24 mouse cellular contexts compared by ENCODE assay signal in the genomic region with DNA sequence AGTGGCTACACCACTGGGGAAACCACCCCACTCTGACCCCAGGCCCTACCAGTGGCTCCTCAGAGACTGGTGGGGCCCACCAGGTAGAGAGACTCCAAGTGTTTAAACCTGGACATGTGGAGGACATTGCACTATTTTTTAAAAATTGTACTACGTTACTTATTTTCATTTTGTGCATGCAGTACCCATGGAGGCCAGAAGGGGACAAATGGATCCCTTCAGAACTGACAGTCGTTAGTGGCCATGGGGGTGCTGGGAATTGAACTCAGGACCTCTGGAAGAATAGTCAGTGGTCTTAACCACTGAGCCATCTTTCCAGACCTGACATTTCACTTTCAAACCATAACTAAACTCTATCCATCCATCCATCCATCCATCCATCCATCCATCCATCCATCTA.
A peak's percentile ranks its signal among the peaks of the same experiment; 100 is the strongest.
DNase-seq lines count a peak whose midpoint lies in the region; ATAC-seq and TF ChIP-seq lines count a peak whose summit lies in the region.
"Had no signal": no experiment of that assay in that cellular context is flagged by ENCODE, and none has a peak within 500 bp of the region (broad histone marks: within the 10 kb centered on the region; RNA-seq: fewer than 3 reads in every experiment).

No protein-coding gene starts in this region.

- no peak for ATAC-seq in forebrain, postnatal 0 days
- ATAC-seq in forebrain, embryonic 11.5 days (replicated peaks; ENCODE audit: low FRiP score) = no peak
- no peak for ATAC-seq in intestine, postnatal 0 days
- no peak for ATAC-seq in intestine, embryonic 15.5 days
- no peak for ATAC-seq in lung, postnatal 0 days
- ATAC-seq: activated CD4-positive, CD25-positive, alpha-beta regulatory T cell, adult 4 months; CD4-positive, CD25-positive, alpha-beta regulatory T cell, adult 4 months; forebrain, embryonic 13.5 days; Patski had no signal

- H3K4me3 ChIP-seq in forebrain, postnatal 0 days (ENCODE audit: low read depth, low read length) = no peak overlapping the region
- H3K4me3 ChIP-seq in forebrain, embryonic 11.5 days (ENCODE audit: low read depth, low read length) = no peak overlapping the region
- no peak overlapping the region for H3K4me3 ChIP-seq in intestine, postnatal 0 days (ENCODE audit: low read depth, low read length)
- H3K4me3 ChIP-seq in intestine, embryonic 15.5 days (replicated peaks) = no peak overlapping the region
- no peak overlapping the region for H3K4me3 ChIP-seq in lung, postnatal 0 days (ENCODE audit: low read depth, low read length)
- H3K4me3 ChIP-seq in thymus, adult 2 months (ENCODE audit: control insufficient read depth, insufficient read depth, low read length) = no peak overlapping the region
- H3K4me3 ChIP-seq: embryonic facial prominence, embryonic 13.5 days; forebrain, embryonic 13.5 days; heart, embryonic 15.5 days; hindbrain, embryonic 10.5 days; hindbrain, embryonic 15.5 days had no signal

- no peak overlapping the region for H3K9ac ChIP-seq in forebrain, postnatal 0 days
- no peak overlapping the region for H3K9ac ChIP-seq in forebrain, embryonic 11.5 days (ENCODE audit: low read length)
- no peak overlapping the region for H3K9ac ChIP-seq in intestine, postnatal 0 days (ENCODE audit: low read depth, low read length)
- no peak overlapping the region for H3K9ac ChIP-seq in intestine, embryonic 15.5 days
- H3K9ac ChIP-seq in lung, postnatal 0 days (replicated peaks; ENCODE audit: low read depth) = no peak overlapping the region
- H3K9ac ChIP-seq: embryonic facial prominence, embryonic 13.5 days; forebrain, embryonic 13.5 days; heart, embryonic 15.5 days; hindbrain, embryonic 15.5 days had no signal

- H3K4me2 ChIP-seq in forebrain, postnatal 0 days (ENCODE audit: low read depth) = no peak overlapping the region
- H3K4me2 ChIP-seq in forebrain, embryonic 11.5 days (ENCODE audit: low read depth, low read length, severe bottlenecking) = no peak overlapping the region
- no peak overlapping the region for H3K4me2 ChIP-seq in intestine, postnatal 0 days (replicated peaks; ENCODE audit: low read depth)
- no peak overlapping the region for H3K4me2 ChIP-seq in intestine, embryonic 15.5 days (replicated peaks)
- H3K4me2 ChIP-seq in lung, postnatal 0 days (replicated peaks; ENCODE audit: low read depth, low read length) = no peak overlapping the region
- H3K4me2 ChIP-seq: embryonic facial prominence, embryonic 13.5 days; forebrain, embryonic 13.5 days; heart, embryonic 11.5 days; heart, embryonic 15.5 days; hindbrain, embryonic 15.5 days had no signal

- TF ChIP-seq EP300 in lung, postnatal 0 days (IDR thresholded peaks at IDR 0.05) = no peak

- H3K4me1 ChIP-seq in forebrain, postnatal 0 days (ENCODE audit: insufficient read depth) = no peaks in the 10 kb centered on the region; the same call in 1 of the 2 replicates
- H3K4me1 ChIP-seq in forebrain, embryonic 11.5 days (replicated peaks; ENCODE audit: control insufficient read depth, insufficient read depth, low read length) = no peaks in the 10 kb centered on the region
- no peaks in the 10 kb centered on the region for H3K4me1 ChIP-seq in intestine, postnatal 0 days (replicated peaks; ENCODE audit: control insufficient read depth, insufficient read depth, low read length)
- H3K4me1 ChIP-seq in intestine, embryonic 15.5 days (replicated peaks) = peaks cover 3% of the 10 kb centered on the region; the same call in 1 of the 2 replicates
- H3K4me1 ChIP-seq in lung, postnatal 0 days (ENCODE audit: insufficient read depth, low read depth, low read length) = peaks cover 4% of the 10 kb centered on the region; the same call in 1 of the 2 replicates
- H3K4me1 ChIP-seq in thymus, adult 2 months (replicated peaks; ENCODE audit: control insufficient read depth, insufficient read depth, low read length) = 0 out of 2 replicates have a peak, but pooled peaks cover 3% of the 10 kb centered on the region

- H3K9me3 ChIP-seq in forebrain, postnatal 0 days (ENCODE audit: low read length) = no peaks in the 10 kb centered on the region
- no peaks in the 10 kb centered on the region for H3K9me3 ChIP-seq in forebrain, embryonic 11.5 days (ENCODE audit: control insufficient read depth, low read length)
- H3K9me3 ChIP-seq in intestine, postnatal 0 days (ENCODE audit: control insufficient read depth) = no peaks in the 10 kb centered on the region
- H3K9me3 ChIP-seq in intestine, embryonic 15.5 days = no peaks in the 10 kb centered on the region
- no peaks in the 10 kb centered on the region for H3K9me3 ChIP-seq in lung, postnatal 0 days (ENCODE audit: low read length)
- H3K9me3 ChIP-seq: embryonic facial prominence, embryonic 13.5 days; forebrain, embryonic 13.5 days; heart, embryonic 15.5 days; hindbrain, embryonic 10.5 days; hindbrain, embryonic 15.5 days had no signal

- 92% methylated on average over 2 of the region's 2 CpGs for WGBS in forebrain, postnatal 0 days
- WGBS in forebrain, embryonic 11.5 days = 90% methylated on average over 2 of the region's 2 CpGs
- WGBS in intestine, postnatal 0 days = 89% methylated on average over 2 of the region's 2 CpGs
- 92% methylated on average over 2 of the region's 2 CpGs for WGBS in intestine, embryonic 15.5 days
- WGBS in lung, postnatal 0 days = 90% methylated on average over 2 of the region's 2 CpGs
- WGBS in thymus, adult 2 months = 93% methylated on average over 2 of the region's 2 CpGs

- no peak overlapping the region for H3K27ac ChIP-seq in forebrain, postnatal 0 days (ENCODE audit: low read depth, low read length)
- H3K27ac ChIP-seq in forebrain, embryonic 11.5 days (ENCODE audit: low read depth, low read length) = no peak overlapping the region
- H3K27ac ChIP-seq in intestine, postnatal 0 days (ENCODE audit: low read depth, low read length) = no peak overlapping the region
- no peak overlapping the region for H3K27ac ChIP-seq in intestine, embryonic 15.5 days
- no peak overlapping the region for H3K27ac ChIP-seq in lung, postnatal 0 days (ENCODE audit: low read length)
- H3K27ac ChIP-seq in thymus, adult 2 months (ENCODE audit: control insufficient read depth, insufficient read depth, low read length) = no peak overlapping the region
- H3K27ac ChIP-seq: embryonic facial prominence, embryonic 13.5 days; forebrain, embryonic 13.5 days; heart, embryonic 15.5 days; hindbrain, embryonic 10.5 days; hindbrain, embryonic 15.5 days had no signal

- no peaks in the 10 kb centered on the region for H3K27me3 ChIP-seq in forebrain, postnatal 0 days (ENCODE audit: insufficient read depth, low read length)
- no peaks in the 10 kb centered on the region for H3K27me3 ChIP-seq in forebrain, embryonic 11.5 days (ENCODE audit: control insufficient read depth, insufficient read depth, low read length)
- H3K27me3 ChIP-seq in intestine, postnatal 0 days (replicated peaks; ENCODE audit: control insufficient read depth, insufficient read depth, low read length) = no peaks in the 10 kb centered on the region
- no peaks in the 10 kb centered on the region for H3K27me3 ChIP-seq in intestine, embryonic 15.5 days (replicated peaks)
- H3K27me3 ChIP-seq in lung, postnatal 0 days (replicated peaks; ENCODE audit: insufficient read depth, low read length) = no peaks in the 10 kb centered on the region
- no peaks in the 10 kb centered on the region for H3K27me3 ChIP-seq in thymus, adult 2 months (ENCODE audit: control insufficient read depth, insufficient read depth, low read length)
- H3K27me3 ChIP-seq: embryonic facial prominence, embryonic 13.5 days; forebrain, embryonic 13.5 days; heart, embryonic 15.5 days; hindbrain, embryonic 15.5 days; Patski had no signal

- no peak for TF ChIP-seq POLR2A in thymus, adult 2 months (IDR thresholded peaks at IDR 0.05; ENCODE audit: control insufficient read depth, extremely low read depth, insufficient read depth, low read length, poor library complexity)

- 0 out of 2 replicates have a peak, but pooled peaks have one; percentile 14 for TF ChIP-seq CTCF in forebrain, postnatal 0 days (IDR thresholded peaks at IDR 0.05; ENCODE audit: low read depth)
- TF ChIP-seq CTCF in intestine, postnatal 0 days (IDR thresholded peaks at IDR 0.05; ENCODE audit: low read depth) = peak; percentile 16; the same call in 1 of the 2 replicates
- TF ChIP-seq CTCF in lung, postnatal 0 days (IDR thresholded peaks at IDR 0.05) = peak; percentile 9; the same call in 1 of the 2 replicates
- no peak for TF ChIP-seq CTCF in thymus, adult 2 months (IDR thresholded peaks at IDR 0.05; ENCODE audit: borderline replicate concordance, control insufficient read depth, extremely low read depth, insufficient read depth, low read length, poor library complexity)

- DNase-seq in forebrain, postnatal 0 days = no peak
- DNase-seq in forebrain, embryonic 11.5 days (ENCODE audit: low spot score) = no peak
- DNase-seq in lung, postnatal 0 days (ENCODE audit: low spot score) = no peak
- no peak for DNase-seq in lung, postnatal 36 days
- DNase-seq in thymus, adult 2 months = no peak
- DNase-seq: adrenal gland, postnatal 14 days; B cell, adult 2 months; cerebellum, adult 18-20 months; cerebellum, adult 9-11 months; cerebellum, postnatal 36 days; gastrocnemius, postnatal 10 days; heart, adult 18-20 months; heart, postnatal 14 days had no signal

- H3K36me3 ChIP-seq in forebrain, postnatal 0 days (ENCODE audit: insufficient read depth) = 0 out of 2 replicates have a peak, but pooled peaks cover 2% of the 10 kb centered on the region
- no peaks in the 10 kb centered on the region for H3K36me3 ChIP-seq in forebrain, embryonic 11.5 days (ENCODE audit: control insufficient read depth, insufficient read depth, low read length)
- no peaks in the 10 kb centered on the region for H3K36me3 ChIP-seq in intestine, postnatal 0 days (ENCODE audit: control insufficient read depth, insufficient read depth)
- no peaks in the 10 kb centered on the region for H3K36me3 ChIP-seq in intestine, embryonic 15.5 days
- no peaks in the 10 kb centered on the region for H3K36me3 ChIP-seq in lung, postnatal 0 days (ENCODE audit: insufficient read depth, low read length)
- no peaks in the 10 kb centered on the region for H3K36me3 ChIP-seq in thymus, adult 2 months (ENCODE audit: control insufficient read depth, insufficient read depth, low read length)
- H3K36me3 ChIP-seq: embryonic facial prominence, embryonic 13.5 days; heart, embryonic 15.5 days; hindbrain, embryonic 10.5 days; hindbrain, embryonic 15.5 days had no signal
